Mouse (Mus musculus): Measurements from ENCODE around the gene Lrrc57.
"Not testable (repeated sequence)": the region's sequence is repeated elsewhere in the genome, so short reads cannot be mapped to it uniquely, and the experiment has no call there.

The Lrrc57 gene

DNA sequence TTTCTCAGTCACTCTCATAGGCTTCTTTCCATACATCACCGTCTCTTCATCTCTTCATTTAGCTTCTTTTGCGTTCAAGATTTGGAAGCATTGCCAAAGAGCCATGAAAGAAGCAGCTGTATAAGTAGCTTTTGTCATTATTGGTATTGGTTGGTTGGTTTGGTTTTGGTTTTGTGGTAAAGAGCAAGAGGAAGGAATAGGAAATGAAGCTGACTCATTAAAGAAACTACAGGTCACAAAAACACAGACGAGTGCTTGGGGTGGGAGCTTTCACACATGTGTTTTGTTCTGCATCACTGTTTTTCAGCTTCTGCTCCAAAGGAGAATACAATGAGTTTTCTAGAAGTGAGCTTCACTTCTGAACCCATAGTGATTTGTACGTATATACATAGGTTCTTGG, 9.8 kb downstream of the Lrrc57 start:
- no peak for DNase-seq (ENCODE audit: low spot score in 2 of 2)

DNA sequence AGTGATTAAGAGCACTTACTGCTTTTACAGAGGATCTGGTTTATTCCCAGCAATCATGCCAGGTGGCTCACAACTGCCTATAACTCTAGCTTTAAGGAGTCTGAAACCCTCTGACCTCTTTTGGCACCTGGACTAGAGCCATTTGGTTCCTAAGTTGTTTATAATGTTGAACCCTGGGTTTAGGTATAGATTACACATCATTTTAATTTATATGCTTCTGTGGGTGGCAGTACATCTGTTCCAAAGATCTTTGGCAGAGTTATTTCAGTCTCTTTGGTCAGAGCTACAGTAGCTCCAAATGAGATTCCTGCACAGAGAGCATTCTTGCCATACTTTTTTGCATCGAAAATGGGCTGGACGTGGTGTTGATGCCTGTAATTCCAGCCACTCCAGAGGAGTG, 11.6 kb downstream of the Lrrc57 start:
- no peak for DNase-seq (ENCODE audit: low spot score in 2 of 2)

DNA sequence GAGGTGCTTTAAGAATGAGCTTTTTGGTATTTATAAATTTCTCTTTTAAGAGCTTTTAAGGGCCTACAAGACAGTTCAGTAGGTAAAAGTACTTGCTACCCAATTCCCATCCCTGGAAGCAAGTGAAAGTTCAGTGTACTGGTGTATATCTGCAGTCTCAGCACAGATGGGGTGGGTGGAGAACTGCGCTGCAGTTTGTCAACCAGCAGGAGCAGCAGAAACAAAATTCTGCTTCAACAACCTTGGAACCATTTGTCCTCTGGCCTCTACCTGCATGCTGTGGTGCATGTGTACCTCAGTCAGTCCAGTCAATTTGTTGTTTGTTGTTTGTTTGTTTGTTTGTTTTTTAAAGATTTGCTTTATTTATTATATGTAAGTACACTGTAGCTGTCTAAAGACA, 17.1 kb downstream of the Lrrc57 start:
- DNase-seq (ENCODE audit: low spot score in 2 of 2), result no peak

DNA sequence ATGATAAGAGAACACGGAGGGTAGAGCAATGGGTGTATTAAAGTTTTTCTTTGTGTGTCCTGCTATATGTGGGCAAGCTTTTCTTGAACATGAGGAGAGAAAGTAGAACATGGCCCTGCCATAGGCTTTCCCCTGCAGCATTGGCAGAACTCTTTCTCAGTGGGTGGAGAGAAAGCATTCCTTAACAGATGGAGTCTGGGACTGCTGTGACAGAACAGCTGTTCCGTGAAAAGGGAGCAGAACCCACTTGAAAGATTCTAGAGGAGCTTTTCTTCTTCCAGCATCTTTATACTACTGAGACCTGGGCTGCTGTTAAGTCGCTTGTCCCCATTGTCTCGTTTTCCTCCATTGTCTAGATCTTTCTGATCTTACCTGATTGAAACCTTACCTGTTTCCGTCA, 19.6 kb downstream of the Lrrc57 start:
- DNase-seq (ENCODE audit: low spot score in 2 of 2), result no peak

DNA sequence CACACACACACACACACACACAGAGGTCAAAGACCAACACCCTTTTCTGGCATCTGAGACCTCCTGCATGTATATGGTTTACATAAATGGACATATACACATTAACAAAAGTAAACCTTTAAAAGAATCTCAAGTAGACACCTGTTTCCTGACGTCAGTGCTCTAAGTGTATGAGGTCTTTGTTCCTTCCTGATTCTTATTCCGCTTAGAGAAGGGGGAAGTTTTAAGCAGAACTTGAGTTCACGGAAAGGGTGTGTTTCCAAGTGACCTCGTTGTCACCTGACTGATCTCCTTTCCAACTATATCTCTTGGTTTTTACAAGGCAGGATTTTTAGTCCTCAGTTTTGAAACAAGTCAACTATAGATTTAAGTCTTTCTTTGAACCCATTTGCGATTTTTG, 31.0 kb downstream of the Lrrc57 start:
- no peak for DNase-seq (ENCODE audit: low spot score in 2 of 2)

DNA sequence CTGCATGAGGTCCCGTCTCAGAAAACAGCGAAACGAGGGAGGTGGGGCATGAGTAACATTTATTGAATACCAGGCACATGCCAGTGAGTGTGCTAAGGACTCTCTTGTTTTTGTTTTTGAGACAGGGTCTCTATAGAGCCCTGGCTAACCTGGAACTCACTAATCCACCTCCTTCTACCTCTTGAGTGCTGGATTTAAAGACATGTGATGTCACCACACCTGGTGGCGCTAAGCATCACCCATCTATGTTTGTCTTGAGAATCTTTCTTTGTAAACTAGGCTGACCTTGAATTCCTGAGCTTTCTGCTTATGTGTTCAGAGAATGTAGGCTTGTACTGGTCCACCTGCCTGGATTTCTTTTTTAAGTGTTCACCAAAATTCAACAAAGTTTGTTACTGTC, 31.5 kb downstream of the Lrrc57 start:
- no peak for DNase-seq (ENCODE audit: low spot score in 2 of 2)

DNA sequence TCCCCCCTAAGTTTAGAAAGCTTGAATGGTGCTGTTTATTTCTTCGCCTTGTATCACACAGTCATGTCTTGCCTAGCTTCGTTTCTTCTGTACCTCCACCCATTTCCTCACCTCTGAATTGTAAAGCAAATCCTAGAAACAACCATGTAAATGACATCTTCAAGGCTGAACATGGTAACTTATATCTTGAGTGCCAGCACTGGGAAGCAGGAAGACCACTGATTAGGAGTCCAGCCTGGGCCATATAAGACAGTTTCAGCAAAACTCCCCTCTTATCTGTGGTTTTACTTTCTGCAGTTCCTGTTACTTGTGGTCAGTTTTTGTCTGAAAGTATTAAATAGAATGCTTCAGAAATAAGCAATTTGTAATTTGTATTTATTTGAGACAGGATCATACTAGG, 33.3 kb downstream of the Lrrc57 start:
- DNase-seq (ENCODE audit: low spot score in 2 of 2), result no peak

DNA sequence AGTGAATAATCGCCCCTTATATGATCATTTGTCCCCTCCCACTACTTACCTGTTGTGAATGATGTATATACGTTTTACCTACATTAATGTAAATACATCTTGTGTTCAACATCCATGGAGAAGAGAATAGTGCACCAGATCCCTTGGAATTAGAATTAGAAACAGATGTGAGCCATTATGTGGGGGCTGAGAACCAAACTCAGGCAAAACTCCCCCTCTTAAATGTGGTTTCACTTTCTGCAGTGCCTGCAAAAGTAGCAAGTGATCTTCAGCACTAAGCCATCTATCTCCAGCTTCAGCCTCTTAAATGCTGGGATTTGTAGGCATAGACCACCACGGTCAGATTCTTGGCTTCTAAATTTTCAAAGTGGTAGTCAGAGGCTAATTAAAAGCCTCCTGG, 34.2 kb downstream of the Lrrc57 start:
- no peak for DNase-seq (ENCODE audit: low spot score in 2 of 2)

DNA sequence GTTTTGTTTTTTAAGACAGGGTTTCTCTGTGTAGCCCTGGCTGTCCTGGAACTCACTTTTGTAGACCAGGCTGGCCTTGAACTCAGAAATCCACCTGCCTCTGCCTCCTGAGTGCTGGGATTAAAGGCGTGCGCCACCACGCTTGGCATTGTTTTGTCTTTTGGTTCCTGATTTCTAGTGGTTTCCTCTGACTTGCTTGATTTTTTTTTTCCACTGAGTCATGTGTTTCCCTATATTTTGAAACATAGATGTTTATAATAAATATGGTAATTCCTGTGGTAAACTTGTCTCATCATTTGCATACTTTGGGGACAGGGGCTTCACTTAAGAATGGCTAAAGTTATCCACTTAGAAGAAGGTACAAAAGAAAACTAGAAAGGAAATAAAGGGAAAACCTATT, 37.2 kb downstream of the Lrrc57 start:
- not testable (repeated sequence) for DNase-seq (ENCODE audit: low spot score in 2 of 2)

DNA sequence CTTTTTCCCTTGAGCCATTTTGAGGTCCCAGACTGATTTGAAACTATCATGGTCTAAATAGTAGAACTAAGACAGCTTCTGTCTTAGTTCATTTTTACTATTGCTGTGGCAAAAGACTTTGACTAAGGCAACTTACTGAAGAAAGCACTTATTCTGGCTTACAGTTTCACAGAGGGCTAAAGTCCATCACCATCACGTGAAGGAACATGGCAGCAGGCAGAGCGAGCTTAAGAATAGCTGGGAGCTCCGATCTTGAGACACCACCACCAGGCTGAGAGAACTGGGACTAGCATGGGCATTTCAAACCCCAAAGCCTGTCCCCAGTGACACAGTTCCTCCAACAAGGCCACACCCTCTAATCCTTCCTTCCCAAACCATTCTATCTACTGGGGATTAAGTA, 38.2 kb downstream of the Lrrc57 start:
- DNase-seq (ENCODE audit: low spot score in 2 of 2), result no peak

DNA sequence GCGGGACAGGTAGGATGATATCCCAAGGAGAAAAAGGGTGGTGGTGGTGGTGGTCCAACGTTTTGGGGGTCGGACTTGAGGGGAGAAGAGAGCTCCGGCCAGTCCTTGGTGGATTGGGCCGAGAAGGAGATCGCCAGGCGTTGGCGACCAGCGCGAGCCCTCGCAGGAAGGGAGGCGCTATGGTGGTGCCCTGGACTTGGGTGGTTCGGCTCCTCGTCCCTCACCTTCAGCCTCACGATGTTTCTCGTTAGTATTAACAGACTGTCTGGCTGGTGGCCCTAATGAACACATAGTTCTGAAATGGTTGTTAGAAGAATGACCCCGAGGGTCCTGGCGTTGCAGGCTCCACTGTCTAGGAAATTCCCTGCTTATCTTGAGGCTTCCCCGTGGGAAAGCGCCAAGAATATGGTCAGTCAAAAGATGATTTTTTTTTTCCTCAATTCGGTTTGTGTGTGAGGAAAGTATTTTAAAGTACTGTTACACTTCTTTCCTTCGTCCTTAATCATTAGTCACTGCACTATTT, 41.5 kb downstream of the Lrrc57 start:
- no peak for DNase-seq (ENCODE audit: low spot score in 2 of 2)

DNA sequence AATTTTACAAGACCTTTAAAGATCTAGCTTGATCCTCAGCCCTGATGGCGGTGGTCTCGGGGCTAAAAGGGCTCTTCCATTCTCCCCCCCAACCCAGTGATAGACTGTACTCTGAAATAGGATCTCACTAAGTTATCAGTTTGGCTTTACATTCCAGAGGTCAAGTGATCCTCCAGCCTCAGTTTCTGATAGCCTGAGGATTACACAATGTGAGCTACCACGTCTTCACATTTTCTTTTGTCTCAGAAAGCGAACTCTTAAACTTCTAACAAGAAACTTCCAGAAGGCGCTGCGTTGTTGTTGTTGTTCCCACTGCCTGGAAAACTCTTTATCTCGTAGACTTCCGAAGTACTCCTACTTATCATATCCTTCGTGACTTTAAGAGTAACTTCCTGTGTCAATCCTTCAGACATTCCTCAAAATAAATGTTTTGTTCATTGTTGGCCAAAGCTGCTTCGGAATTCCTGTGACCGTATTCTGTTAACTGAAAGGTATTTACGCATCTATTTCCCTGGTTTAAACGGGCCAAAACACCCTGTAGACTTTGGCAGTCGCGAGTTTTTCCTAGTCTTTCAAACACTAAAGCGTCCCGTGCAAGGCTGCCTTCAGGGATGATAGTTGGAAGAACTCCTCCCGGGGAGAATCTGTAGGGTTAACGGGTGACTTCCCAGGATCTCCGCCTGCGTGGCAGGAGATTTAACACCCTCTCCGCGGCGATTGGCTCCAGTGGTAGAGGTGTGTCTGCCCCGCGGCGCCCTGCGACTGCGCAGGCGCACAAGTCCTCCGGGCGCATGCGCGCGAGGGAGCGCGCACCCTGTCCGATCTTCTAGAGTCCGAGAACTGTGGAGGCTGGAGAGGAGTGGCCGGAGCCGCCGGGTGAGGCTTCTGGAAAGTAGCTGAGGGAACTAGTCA, 42.2 kb downstream of the Lrrc57 start, which contains the start of gene Snap23:
Gene Snap23 (plus strand): TSS at position 786 of the 912 bp plus-strand sequence.
- peak; percentile 84 to 87 for DNase-seq (ENCODE audit: low spot score in 2 of 2)

DNA sequence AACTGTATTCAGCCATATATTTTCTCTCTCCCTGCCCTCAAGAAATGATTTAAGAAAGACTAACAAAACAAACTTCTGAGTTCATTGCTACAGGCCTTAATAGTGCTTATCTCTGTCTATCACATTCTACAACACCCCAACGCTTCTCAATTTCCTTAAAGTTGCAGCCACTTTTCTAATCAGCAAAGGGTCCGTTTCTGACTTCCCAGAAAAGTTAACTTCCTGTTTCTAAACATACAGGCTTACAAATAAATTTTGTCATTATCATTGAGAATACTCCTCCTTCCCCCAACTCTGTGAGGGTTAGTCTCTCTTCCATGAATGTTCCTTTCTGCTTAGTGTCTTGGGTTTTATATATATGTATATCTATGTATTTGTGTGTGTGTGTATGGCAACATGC, 44.0 kb downstream of the Lrrc57 start:
- no peak for DNase-seq (ENCODE audit: low spot score in 2 of 2)

DNA sequence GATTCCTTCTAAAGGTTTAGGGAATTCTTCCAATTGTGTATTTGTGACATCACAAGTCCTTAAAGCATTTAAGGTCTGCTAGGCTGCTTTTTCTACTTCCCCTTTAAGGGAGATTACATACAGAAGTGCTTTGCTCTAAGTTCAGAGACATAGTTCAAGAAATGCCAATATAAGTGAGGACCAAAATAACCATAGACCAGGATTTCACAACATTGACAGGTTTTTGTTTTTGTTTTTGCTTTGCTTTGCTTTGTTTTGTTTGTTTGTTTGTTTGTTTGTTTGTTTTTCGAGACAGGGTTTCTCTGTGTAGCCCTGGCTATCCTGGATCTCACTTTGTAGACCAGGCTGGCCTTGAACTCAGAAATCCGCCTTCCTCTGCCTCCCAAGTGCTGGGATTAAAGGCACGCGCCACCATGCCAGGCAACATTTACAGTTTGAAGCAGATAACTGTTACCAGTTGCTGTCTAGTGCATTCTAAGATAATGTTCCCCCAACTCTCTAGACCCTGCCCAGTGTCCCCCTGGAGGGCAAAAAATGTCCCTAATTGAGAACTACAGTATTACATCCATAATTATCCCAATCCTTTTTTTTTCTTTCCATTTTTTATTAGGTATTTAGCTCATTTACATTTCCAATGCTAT, 44.7 kb downstream of the Lrrc57 start:
- not testable (repeated sequence) for DNase-seq (ENCODE audit: low spot score in 2 of 2)

DNA sequence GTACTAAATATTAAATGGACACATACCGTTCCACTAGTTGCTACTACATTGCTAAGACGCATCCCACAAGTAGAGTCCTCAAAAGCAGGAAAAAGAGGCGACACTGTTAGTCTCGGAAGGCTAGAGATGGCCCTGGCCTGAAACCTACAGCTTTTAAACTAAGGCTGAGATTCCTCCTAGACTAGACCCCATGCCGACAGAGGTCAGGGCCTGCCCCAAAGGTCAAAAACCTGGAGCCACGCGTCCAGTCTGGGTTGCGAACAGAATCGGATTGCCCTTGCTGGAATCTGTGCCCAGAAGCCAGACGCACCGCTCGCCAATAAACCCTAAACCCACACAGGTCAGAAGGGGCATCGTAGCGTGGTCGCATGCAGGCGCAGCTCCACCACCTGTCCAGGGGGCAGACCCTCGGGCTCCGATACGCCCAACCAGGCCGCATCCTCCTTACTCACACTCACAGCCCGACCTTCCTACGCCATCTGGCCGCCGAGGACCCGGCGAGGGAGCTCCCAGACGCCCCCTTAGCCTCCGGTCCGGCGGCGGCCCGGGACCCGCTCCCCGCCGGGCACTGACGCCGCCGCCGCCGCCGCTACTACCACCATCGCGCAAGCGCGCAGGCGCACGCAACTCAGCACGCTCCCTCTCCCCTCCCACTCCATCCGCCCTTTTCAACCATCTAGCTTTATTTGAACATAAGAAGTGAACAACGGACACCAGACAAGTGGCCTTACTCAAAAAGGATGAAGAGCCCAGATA, 45.9 kb downstream of the Lrrc57 start, which contains the start of gene Zfp106:
Gene Zfp106 (minus strand): TSS at position 609 of the 756 bp plus-strand sequence.
- DNase-seq (ENCODE audit: low spot score in 2 of 2), result peak; percentile 74 to 83

DNA sequence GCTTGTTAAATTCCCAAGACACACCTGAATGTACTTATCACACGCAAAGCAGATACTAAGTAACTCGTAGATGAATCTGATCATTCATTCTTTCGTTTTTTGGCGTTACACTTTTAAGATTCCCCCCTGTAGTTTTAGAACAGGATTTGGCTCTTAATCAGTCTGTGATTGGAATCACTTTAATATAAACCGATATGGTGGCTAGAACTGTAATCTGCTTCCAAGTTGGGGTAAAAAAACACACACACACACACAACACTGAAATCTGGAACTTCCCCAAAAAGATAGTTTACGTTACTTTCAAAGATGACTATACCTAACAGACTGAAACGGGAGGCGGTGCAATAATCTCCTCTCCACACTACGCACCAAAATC, 46.5 kb downstream of the Lrrc57 start:
- no peak for DNase-seq (ENCODE audit: low spot score in 2 of 2)

DNA sequence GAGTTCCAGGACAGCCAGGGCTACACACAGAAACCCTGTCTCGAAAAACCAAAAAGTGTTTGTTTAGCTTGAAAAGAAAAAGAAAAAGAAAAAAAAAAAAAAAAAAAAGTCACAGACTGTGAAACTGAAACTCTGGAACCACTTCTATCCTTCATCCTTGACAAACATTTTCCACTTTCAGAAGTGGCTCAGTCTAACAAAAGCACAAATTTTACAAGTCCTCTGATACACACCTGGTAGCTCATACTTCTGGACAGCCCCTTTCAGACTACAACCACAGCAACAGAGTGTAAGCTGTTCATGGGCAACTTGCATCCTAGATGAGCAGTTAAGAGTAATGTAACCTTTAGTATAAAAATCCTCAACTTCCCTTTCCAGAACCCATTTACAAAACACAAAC, 47.8 kb downstream of the Lrrc57 start:
- no peak for DNase-seq (ENCODE audit: low spot score in 2 of 2)

DNA sequence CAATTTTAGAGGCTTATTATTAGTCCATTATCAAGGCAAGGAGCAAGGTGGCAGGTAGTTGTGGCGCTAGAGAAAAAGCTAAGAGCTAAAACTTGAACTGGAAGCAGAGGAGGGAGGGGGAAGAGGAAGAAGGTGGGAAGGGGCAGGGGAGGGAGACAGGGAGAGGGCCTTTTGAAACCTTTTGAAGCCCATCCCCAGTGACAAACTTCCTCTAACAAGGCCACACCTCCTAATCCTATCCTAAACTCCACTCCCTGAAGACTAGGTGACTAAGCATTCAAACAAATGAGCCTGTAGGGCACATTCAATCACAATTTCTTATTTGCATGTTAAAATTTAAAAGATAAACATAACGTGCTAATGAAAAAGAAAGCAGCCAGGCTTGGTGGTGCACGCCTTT, 50.5 kb downstream of the Lrrc57 start:
- no peak for DNase-seq (ENCODE audit: low spot score in 2 of 2)

DNA sequence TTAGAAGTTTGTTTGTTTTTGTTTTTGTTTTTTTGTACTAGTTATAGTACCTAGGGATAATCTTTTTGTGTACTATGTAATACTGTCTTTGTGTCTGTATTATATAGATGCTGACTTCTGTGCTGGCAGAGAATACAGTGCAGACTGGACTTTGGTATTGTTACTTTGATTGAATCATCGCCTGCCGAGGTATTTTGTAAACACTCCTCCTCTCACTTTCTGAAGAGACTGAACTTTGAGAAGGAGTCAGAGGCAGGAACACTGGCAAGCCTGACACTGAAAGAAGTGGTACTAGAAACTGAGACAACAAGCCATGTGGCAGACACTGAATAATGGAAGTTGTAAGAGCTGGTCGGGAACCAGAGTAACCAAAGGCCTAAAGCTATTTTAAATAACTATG, 52.5 kb downstream of the Lrrc57 start:
- DNase-seq (ENCODE audit: low spot score in 2 of 2), result no peak
